Comparison of ENCODE assay signal across 9 mouse cellular contexts in genomic region chr2:10010263-10010909, GRCm38 (mm10). TPM values are rescaled to one million over a fixed set of nuclear protein-coding genes. Genes with fewer than 3 reads are reported as not detected.
DNase-seq lines count a peak whose midpoint lies in the region; ATAC-seq lines count a peak whose summit lies in the region.
"Had no signal": no experiment of that assay in that cellular context is flagged by ENCODE, and none has a peak within 500 bp of the region (broad histone marks: within the 10 kb centered on the region; RNA-seq: fewer than 3 reads in every experiment).

No protein-coding gene starts in this region.

- H3K9ac ChIP-seq in intestine, embryonic 15.5 days: no peak overlapping the region
- H3K9ac ChIP-seq in intestine, embryonic 16.5 days (ENCODE audit: low read depth, low read length): no peak overlapping the region
- H3K9ac ChIP-seq in forebrain, embryonic 13.5 days: no peak overlapping the region

- DNase-seq in T-cell, adult 2 months (ENCODE audit: low spot score): peak; percentile 43
- DNase-seq in lung, postnatal 36 days: peak; percentile 40
- no peak for DNase-seq in right cerebral cortex, postnatal 36 days (ENCODE audit: low spot score in 2 of 2)
- no peak for DNase-seq in testis, postnatal 10 days (ENCODE audit: low spot score)

- peak; percentile 68; the same call in 1 of the 2 replicates for ATAC-seq in intestine, embryonic 15.5 days
- no peak for ATAC-seq in intestine, embryonic 16.5 days
- peak; percentile 80 for ATAC-seq in CD4-positive, CD25-positive, alpha-beta regulatory T cell, adult 4 months
- peak; percentile 80 for ATAC-seq in forebrain, embryonic 13.5 days

- H3K4me3 ChIP-seq in intestine, embryonic 15.5 days (replicated peaks): no peak overlapping the region
- no peak overlapping the region for H3K4me3 ChIP-seq in intestine, embryonic 16.5 days (ENCODE audit: low read length)
- H3K4me3 ChIP-seq in forebrain, embryonic 13.5 days: no peak overlapping the region
- H3K4me3 ChIP-seq: megakaryocyte, embryonic 14.5 days had no signal

- whole genome bisulfite sequencing in intestine, embryonic 15.5 days: 37% methylated on average over 7 of the region's 7 CpGs
- WGBS in intestine, embryonic 16.5 days: 43% methylated on average over 7 of the region's 7 CpGs
- 32% methylated on average over 7 of the region's 7 CpGs for WGBS in forebrain, embryonic 13.5 days

- H3K9me3 ChIP-seq in intestine, embryonic 15.5 days: no peaks in the 10 kb centered on the region
- no peaks in the 10 kb centered on the region for H3K9me3 ChIP-seq in intestine, embryonic 16.5 days (ENCODE audit: control insufficient read depth, low read length)
- H3K9me3 ChIP-seq in forebrain, embryonic 13.5 days (replicated peaks): no peaks in the 10 kb centered on the region
- H3K9me3 ChIP-seq: megakaryocyte, embryonic 14.5 days had no signal

- H3K4me1 ChIP-seq in intestine, embryonic 15.5 days (replicated peaks): no peaks in the 10 kb centered on the region
- no peaks in the 10 kb centered on the region for H3K4me1 ChIP-seq in intestine, embryonic 16.5 days (ENCODE audit: control insufficient read depth, insufficient read depth, low read length)
- H3K4me1 ChIP-seq in forebrain, embryonic 13.5 days: no peaks in the 10 kb centered on the region

- no peaks in the 10 kb centered on the region for H3K36me3 ChIP-seq in intestine, embryonic 15.5 days
- no peaks in the 10 kb centered on the region for H3K36me3 ChIP-seq in intestine, embryonic 16.5 days (ENCODE audit: control insufficient read depth, insufficient read depth, low read length)
- H3K36me3 ChIP-seq in forebrain, embryonic 13.5 days (ENCODE audit: poor library complexity, severe bottlenecking): no peaks in the 10 kb centered on the region

- no peak overlapping the region for H3K4me2 ChIP-seq in intestine, embryonic 15.5 days (replicated peaks)
- H3K4me2 ChIP-seq in intestine, embryonic 16.5 days (ENCODE audit: low read depth, low read length): no peak overlapping the region
- H3K4me2 ChIP-seq in forebrain, embryonic 13.5 days: no peak overlapping the region

- no peak overlapping the region for H3K27ac ChIP-seq in intestine, embryonic 15.5 days
- no peak overlapping the region for H3K27ac ChIP-seq in intestine, embryonic 16.5 days (ENCODE audit: low read length)
- no peak overlapping the region for H3K27ac ChIP-seq in forebrain, embryonic 13.5 days

- no peaks in the 10 kb centered on the region for H3K27me3 ChIP-seq in intestine, embryonic 15.5 days (replicated peaks)
- no peaks in the 10 kb centered on the region for H3K27me3 ChIP-seq in intestine, embryonic 16.5 days (replicated peaks; ENCODE audit: control insufficient read depth, insufficient read depth, low read length)
- H3K27me3 ChIP-seq in forebrain, embryonic 13.5 days: no peaks in the 10 kb centered on the region
- H3K27me3 ChIP-seq: megakaryocyte, embryonic 14.5 days had no signal

RNA-seq across cellular contexts. Expression of gene Taf3, which starts 38.0 kb away (rescaled TPM):
- 11.1 and 11.3 TPM in 2 replicates for polyA plus RNA-seq in intestine, embryonic 15.5 days (2015; fragmentation: Nextera tagmentation; extraction: Ambion mirVana)
- polyA plus RNA-seq in intestine, embryonic 16.5 days (2015; fragmentation: Nextera tagmentation; extraction: Ambion mirVana): 8.9 TPM in 2 replicates
- polyA plus RNA-seq in CD4-positive, CD25-positive, alpha-beta regulatory T cell, adult 4 months (2017; shearing (Covaris generic)): 10 to 100 TPM; 16.5 to 17.0 TPM
- polyA plus RNA-seq in forebrain, embryonic 13.5 days (2015; fragmentation: Nextera tagmentation; extraction: Ambion mirVana): 17.7 and 17.9 TPM in 2 replicates

Comparison
In these comparisons a context has a peak if more than half of its experiments do, and no peak if none do; other contexts are left out.
1. DNase-seq: peak in T-cell, adult 2 months (single experiment) and lung, postnatal 36 days (single experiment); none in right cerebral cortex, postnatal 36 days (0 of 2) and testis, postnatal 10 days (single experiment).